Mouse (Mus musculus) adrenal gland, postnatal 10 days (tissue): ENCODE data around the gene Kcnj6. TPM values are rescaled to one million over a fixed set of nuclear protein-coding genes. Genes with fewer than 3 reads are reported as not detected.
A peak's percentile ranks its signal among the peaks of the same experiment; 100 is the strongest.
"Not testable (repeated sequence)": the region's sequence is repeated elsewhere in the genome, so short reads cannot be mapped to it uniquely, and the experiment has no call there.

Experiments
- DNase-seq: peaks from one replicate; pipeline ENCODE4 v3.0.0; 2021; ENCODE audit warnings: mixed read lengths
- total RNA-seq, 2 experiments: library from RNA; stranded (reverse); gene quantifications; 2 replicates each; pipeline ENCODE4 v1.2.3; 2021

Gene Kcnj6
- total RNA-seq, 2 experiments from 2014 or later = 0.33 to 0.64 TPM

GRCm38 (mm10) chr16:94850393-94850792 lies 147.1 kb downstream of the Kcnj6 start:
- no peak for DNase-seq

GRCm38 (mm10) chr16:94845996-94846395 lies 151.5 kb downstream of the Kcnj6 start:
- no peak for DNase-seq

GRCm38 (mm10) chr16:94844769-94845168 lies 152.7 kb downstream of the Kcnj6 start:
- no peak for DNase-seq

GRCm38 (mm10) chr16:94839398-94839797 lies 158.1 kb downstream of the Kcnj6 start:
- DNase-seq = no peak

GRCm38 (mm10) chr16:94837881-94838280 lies 159.6 kb downstream of the Kcnj6 start:
- DNase-seq = no peak

GRCm38 (mm10) chr16:94834502-94834901 lies 163.0 kb downstream of the Kcnj6 start:
- no peak for DNase-seq

GRCm38 (mm10) chr16:94828166-94828565 lies 169.3 kb downstream of the Kcnj6 start:
- no peak for DNase-seq

GRCm38 (mm10) chr16:94827092-94827585 lies 170.4 kb downstream of the Kcnj6 start:
- DNase-seq = peak; percentile 9

GRCm38 (mm10) chr16:94825274-94825673 lies 172.2 kb downstream of the Kcnj6 start:
- no peak for DNase-seq

GRCm38 (mm10) chr16:94822611-94823010 lies 174.9 kb downstream of the Kcnj6 start:
- DNase-seq = no peak

GRCm38 (mm10) chr16:94821610-94822009 lies 175.9 kb downstream of the Kcnj6 start:
- DNase-seq = no peak

GRCm38 (mm10) chr16:94816391-94816790 lies 181.1 kb downstream of the Kcnj6 start:
- DNase-seq = peak; percentile 33

- DNase-seq = no peak
Measured at GRCm38 (mm10) chr16:94815891-94816290, 181.6 kb downstream of the Kcnj6 start.

- DNase-seq = not testable (repeated sequence)
Measured at GRCm38 (mm10) chr16:94809286-94809685, 188.2 kb downstream of the Kcnj6 start.

- no peak for DNase-seq
Measured at GRCm38 (mm10) chr16:94798241-94798640, 199.3 kb downstream of the Kcnj6 start.

GRCm38 (mm10) chr16:94797366-94797765 lies 200.1 kb downstream of the Kcnj6 start:
- no peak for DNase-seq

- no peak for DNase-seq
Measured at GRCm38 (mm10) chr16:94793041-94793440, 204.5 kb downstream of the Kcnj6 start.

GRCm38 (mm10) chr16:94789958-94790357 lies 207.5 kb downstream of the Kcnj6 start:
- DNase-seq = peak; percentile 33

GRCm38 (mm10) chr16:94788716-94789115 lies 208.8 kb downstream of the Kcnj6 start:
- no peak for DNase-seq

- DNase-seq = peak; percentile 79
Measured at GRCm38 (mm10) chr16:94788165-94788564, 209.3 kb downstream of the Kcnj6 start.

- DNase-seq = no peak
Measured at GRCm38 (mm10) chr16:94785873-94786272, 211.6 kb downstream of the Kcnj6 start.

- peak; percentile 17 for DNase-seq
Measured at GRCm38 (mm10) chr16:94783696-94784095, 213.8 kb downstream of the Kcnj6 start.

- DNase-seq = no peak
Measured at GRCm38 (mm10) chr16:94782110-94782946, 215.2 kb downstream of the Kcnj6 start.

GRCm38 (mm10) chr16:94773928-94774327 lies 223.6 kb downstream of the Kcnj6 start:
- DNase-seq = no peak
